Mouse (Mus musculus) monocyte, adult 2 months (primary cell): Measurements from ENCODE around the gene Haus3.
A peak's percentile ranks its signal among the peaks of the same experiment; 100 is the strongest.

Experiments
- DNase-seq, 2 experiments: peaks; one replicate each; pipeline ENCODE4 v3.0.0; 2022; ENCODE audit warnings: low spot score in 2 of 2, low read depth in 1 of 2

Gene Haus3

DNA sequence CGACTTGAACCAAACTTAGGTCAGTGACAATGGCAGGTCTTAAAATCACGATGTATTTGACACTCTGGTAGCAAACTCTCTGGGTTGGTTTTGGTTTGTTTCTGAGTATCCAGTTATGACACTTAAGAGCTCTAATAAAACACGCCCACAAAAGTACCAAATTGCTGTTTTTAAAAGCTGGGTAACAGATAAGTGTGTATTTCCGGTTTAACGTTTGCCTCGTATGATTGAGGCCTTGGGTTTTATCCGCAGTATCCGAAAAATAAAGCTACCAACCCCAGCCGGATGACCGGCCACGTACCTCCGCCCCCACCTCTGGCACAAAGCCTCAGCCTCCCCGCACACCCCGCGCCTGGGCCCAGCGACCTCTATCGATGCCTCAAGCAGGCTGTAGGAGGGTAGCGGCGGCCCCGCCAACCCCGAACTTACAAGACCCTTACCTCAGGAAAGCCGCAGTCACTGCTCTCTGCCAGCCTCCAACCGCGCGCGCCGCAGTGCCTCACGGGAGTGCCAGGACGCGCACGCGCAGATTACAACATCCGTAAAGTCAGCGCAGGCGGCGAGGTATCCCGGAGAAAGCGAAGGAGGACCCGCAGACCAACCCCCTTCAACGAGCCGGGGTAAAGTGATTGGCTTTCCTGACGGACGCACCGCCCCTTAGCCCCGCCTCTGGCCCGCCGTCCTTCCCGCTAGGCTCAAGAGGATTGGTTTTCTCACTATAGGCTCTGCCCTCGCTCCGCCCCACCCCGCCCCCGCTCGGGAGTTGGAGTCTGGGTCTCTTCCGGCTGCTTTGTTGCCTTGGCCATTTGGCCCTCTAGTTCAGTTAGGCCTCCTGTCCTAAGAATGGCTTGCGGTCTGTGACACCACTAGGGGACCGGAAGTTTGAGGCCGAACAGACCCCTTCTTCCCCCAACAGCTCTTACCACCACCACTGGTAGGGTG is at the start of gene Haus3, which contains the start of gene Poln:
TSS of gene Haus3 (minus strand) at position 578 of the 942 bp plus-strand sequence.
TSS of gene Poln (minus strand) at position 499 of the 942 bp plus-strand sequence.
- DNase-seq: peak; percentile 92 to 93

DNA sequence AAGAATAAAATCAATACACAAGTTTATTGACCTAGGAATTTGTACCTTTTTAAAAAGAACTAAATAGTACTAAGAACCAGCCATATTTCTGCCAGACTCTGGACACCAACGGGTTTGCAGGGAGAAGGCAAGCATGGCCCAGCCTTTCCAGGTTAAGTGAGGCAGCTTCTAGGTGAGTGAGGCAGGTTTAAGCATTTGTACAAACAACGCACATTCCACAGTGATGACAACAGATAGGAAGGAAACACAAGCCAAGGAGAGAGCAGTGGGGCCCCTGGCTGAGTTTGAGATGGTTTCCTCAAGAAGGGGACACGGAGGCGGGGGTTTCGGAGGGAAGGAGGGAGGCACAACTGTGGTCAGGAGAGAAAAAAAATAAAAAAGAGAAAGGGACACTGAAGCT is 49.3 kb upstream of the Haus3 start:
- DNase-seq: no peak

DNA sequence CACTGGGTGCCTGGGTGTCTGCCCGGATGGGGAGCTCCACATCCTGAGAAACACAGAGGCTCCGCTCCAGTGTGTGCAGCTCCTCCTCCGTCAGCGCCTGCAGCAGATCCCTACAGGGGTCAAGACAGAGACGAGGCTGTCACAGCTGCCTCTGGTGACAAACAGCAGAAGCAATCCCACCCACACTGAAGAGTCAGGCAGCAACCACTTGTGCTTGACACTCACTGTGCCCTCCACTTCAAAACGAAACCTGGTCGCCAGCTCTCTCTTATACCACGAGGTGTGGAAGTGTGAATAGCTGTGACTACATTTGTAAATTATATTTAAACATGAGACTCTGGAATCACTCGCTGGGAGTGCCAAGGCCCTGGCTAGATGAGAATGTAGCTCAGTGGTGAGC is 48.4 kb upstream of the Haus3 start:
- no peak for DNase-seq

DNA sequence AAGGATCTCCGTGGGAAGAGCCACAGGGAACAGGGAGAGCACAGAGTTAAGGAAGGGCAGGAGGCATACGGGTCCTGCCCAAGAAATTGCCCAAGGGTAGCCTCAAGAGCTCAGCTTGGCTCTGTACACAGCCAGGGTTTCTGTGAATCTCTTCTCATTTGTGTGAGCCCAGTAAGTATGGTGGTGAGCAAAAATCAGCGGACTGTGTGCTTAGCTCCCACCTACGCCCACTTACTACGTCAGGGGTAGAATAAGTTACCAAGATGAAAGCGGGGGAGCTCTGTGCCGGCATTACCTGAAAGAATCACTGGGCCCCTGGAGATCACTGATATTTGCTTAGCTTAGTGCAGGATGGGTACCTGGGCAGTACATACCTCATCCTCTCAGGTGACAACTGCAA is 46.7 kb upstream of the Haus3 start:
- no peak for DNase-seq

DNA sequence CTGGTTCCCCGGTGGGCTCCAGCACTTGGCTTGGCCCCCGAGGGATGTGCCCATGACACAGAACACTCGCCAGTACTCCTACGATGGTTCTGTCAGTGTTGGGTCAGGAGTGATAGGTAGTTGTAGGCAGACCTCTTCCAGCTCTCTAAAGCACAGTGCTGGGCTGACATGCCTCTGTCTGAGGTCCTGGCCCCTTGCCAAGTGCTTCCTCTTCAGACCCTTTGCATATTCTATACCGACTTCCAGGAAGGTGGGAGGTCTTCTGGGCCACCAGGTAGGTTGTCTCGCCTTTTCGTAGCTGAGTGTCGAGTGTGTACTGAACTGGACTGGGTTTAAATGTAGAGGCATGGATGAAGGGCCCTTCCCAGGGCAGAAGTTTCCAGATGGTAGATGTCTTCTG is 44.3 kb upstream of the Haus3 start:
- DNase-seq: no peak

DNA sequence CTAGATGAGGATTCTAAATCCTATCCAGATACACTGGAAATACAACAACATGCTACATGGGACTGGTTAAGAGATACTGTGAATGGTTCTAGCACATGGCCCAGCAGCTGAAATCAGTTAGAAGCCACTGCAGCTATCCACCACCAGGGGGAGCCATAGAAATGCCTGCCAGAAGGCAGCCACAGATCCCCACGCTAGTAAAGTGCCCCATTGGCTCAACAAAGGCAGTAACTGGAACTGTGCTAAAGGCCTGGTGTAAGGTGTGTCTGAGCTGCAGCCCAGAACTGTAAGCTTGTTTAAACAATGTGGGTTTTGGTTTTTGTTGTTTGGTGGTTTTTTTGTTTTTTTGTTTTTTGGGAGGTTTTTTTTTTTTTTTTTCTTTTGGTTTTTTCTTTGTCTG is 41.0 kb upstream of the Haus3 start:
- DNase-seq: peak in 1 of 2 experiments; percentile 47

DNA sequence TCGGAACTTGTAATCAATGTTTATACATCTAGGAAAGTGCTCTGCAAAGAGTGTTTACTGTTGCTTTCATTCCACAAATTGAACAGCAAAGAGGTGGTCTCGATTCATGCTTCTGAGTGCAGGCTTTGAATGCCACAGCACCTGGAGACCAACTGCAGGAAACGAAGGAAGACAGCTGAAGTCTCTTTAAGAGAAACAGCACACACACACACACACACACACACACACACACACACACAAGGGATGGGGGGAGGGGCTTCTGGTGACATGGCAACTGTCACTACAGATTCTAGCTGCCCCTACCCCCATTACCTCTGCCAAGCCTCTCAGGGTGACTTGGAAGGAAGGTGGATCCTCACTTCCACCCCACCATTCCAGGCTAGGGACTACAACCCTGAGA is 38.2 kb upstream of the Haus3 start:
- no peak for DNase-seq

DNA sequence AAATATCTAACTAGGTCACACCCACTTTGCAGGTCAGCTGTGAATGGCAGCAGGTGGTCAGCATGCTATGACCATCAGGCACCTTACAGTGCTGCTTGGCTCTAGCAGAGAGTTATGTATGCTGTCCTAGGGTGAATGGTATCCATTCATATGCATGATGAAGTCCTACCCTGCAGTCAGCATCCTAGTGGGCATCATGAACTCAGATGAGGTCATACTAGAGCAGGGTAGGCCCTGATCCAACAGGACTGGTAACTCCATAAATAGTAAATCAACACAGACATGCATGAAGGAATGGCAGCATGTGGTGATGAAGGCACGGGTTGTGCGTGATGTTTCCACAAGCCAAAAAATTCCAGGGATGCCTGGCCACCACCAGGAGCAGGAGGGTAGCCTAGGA is 36.5 kb upstream of the Haus3 start:
- DNase-seq: no peak

DNA sequence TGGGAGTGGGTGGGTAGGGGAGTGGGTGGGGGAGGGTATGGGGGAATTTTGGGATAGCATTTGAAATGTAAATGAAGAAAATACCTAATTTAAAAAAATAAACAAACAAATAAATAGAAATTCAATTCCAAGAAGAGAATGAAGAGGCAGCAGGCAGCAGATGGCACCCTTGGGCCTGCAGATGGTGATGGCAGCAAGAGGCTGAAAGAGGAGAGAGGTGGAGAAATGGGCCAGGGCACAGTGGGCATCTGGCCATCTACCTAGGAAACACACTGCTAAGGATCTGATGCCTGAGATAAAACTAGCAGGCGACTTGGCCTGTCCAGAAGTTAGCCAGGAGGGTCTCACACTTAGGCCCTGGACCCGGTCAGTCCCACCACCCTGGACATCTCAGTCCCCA is 35.6 kb upstream of the Haus3 start:
- no peak for DNase-seq

DNA sequence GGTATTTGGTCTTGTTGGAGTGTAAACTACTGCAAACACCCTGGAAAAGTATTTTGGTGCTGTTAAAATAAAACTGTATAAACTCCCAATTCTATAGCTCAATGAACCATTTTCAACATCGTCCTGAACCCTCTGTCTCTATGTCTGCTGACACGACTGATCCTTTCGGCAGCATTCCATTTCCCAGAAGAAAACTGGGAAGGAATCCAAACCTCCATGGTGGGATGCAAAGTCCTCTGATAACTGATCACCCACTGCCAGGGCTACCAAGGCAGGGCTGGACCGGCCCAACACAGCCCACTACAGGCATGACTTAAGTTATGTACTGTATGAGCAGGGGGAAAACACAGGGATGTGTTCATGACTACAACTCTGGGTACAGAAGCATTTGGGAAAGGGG is 32.7 kb upstream of the Haus3 start:
- no peak for DNase-seq

DNA sequence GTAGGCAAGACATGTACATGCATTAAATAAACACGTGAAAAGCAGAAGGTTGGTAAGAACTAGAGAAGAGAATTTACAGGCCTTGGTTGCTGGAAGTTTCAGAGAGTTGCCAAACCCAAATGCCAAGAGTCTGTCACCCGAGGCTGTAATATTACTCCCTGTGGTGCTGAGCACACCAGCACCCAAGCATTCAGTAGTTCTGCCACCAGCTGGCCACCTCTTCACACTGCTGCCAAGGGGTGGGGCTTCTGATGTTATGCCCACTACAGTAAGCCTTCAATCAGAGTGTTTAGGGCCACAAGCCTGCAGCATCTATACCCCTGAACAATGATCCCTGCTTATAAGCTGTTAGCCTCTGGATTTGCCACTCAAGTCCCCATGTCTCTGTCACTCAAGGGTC is 32.1 kb upstream of the Haus3 start:
- DNase-seq: no peak

DNA sequence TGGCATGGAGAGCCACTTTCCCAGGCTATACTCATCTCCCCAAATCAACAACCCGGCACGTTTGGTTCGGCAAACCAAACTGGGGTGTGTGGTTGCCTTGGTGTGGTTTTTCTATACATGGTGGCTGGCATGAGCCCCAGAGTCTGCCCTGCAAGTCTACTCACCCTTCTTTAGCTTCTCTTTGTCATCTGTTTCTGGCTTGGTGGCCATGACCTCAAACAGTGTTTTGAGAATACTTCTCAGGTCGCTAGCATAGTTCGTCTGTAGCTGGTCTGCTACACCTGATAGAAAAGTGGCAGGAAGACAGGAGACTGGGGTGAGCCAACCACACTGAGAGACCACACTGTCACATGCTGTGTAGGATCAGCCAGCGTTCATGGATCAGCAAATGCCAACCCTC is 29.3 kb upstream of the Haus3 start:
- no peak for DNase-seq

DNA sequence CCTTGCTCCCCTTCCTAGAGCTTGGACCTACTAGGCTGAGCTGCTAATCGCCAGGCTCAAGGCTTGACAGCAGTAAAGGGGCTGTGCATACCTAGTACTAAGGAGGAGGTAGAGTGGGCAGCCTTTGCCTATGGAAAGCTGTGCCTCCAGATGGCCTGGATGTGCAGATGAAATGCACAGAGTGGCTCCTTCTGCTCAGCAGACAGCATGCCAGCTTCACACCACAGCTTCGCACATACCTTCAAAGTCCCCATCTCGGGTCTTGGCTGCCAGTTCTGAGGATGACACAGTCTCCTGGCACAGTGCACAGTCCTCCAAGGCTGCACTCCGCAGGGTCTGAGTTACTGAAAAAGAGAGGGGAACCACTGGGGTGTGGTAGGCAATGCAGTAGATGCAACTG is 27.9 kb upstream of the Haus3 start:
- DNase-seq: no peak

DNA sequence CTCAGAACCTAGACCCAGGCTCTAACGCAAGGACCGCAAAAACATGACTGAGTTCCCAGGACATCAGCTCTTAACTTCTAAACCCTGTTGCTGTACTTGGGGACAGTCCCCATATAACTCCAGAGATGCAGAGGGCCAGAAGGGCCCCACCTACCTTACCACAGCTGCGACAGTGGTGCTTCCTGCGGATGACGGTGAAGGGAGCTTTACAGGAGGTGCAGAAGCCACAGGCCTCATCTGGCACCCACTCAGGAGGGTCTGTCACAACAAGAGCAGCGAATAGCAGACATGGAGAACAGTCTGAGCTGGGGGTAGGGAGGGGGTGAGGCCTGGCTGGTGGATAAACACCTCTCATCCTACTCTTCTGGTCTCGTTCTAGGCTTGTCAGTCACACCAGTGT is 27.1 kb upstream of the Haus3 start:
- DNase-seq: no peak

DNA sequence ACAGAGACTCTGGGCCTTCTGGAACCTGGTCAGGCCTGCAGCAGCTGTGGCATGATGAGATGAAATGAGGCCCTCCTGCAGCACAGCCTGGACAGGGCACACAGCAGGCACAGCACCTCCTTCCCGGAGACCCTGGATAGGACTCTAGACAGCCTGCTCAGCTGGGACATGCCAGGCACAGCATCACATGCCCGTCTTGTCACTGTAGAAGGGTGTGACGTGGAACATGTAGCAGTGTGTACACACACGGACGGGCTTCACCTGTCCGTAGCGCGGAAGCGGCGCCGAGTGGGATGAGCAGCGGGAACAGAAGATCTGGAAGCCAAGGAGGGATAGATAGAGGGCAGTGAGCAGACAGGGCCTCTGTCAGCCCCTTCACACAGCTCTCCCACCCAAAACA is 26.5 kb upstream of the Haus3 start:
- no peak for DNase-seq

DNA sequence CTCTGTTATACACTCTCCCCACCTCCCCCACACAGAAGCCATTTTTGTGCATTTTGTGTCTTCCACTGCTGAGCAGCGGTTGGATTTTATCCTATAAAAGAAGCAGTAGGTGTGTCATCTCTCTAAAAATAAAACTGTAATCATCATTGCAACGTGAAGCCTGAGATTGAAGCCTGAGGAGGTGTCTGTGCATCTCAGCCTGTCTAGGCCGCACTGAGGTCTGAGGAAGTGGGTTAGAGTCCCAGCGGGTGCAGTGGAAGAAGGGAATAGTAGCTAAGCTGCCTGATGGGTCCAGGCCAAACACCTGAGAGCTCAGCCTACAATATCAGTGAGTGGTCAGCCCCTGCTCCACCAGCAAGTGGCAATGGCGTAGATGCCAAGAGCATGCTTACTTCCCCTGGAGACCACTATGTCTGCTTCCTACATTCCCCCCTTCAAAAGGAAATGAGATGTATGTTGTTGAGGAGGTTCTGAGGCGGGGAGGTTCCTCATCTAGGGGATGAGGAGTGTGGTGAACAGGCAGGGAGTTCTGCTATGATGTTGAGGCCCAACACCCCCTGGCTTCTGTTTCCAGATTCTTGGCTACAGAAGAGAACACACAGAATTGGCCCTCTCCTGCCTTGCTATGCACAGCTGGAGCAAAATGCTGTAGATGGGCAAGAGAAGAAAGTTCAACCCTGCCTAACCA is 25.8 kb upstream of the Haus3 start:
- no peak for DNase-seq

DNA sequence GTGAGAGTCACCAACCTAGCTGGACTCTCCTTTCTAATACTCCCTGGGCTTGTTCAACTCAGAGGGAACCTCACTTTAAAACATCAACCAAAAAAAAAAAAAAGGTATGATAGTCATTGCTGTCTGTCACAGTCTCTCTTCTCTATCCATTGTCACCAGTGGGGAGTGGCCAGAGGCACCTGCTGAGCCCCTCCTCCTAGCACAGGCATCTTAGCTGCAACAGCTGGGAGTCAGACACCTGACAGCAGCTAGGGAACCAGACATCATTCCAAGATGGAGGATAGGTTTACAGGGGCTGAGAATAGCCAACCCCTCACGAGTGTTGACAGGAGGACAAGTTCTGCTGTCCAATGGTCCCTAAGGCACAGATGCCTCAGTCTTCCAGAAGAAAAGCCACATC is 25.1 kb upstream of the Haus3 start:
- DNase-seq: no peak

DNA sequence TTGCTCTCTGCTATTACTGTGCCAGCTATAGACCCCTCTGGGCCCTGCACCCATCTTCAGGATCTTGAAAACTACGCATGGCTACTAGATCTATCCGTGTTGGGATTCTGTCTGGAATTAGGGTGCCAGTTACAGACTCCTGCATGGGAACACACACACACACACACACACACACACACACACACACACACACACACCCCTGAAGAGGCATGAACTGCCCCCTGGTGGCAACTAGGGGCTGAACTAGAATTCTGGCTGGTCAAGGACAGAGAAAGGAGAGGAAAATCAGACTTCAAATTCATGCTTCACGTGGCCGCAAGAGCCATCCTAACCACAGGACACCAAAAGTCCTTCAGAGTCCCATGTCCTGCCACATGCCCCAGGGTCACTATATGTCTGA is 22.5 kb upstream of the Haus3 start:
- DNase-seq: no peak

DNA sequence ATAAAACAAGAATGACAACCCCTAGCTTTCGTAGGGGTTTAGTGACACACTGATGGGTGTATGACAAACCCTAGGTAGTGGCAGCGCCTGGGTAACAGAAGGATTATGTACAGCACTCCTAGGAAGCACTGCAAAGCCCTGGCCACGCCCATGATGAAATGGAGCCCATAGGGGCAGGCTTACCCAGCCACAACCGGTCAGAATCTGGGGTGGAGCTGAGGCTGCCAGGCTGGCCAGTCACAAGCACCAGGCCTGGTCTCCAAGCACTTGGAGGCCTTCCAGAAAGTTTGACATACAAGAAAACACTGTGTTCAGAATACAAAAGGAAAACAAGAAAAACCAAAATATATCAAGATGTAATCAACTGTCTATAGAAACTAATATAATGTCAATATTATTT is 21.7 kb upstream of the Haus3 start:
- DNase-seq: no peak

DNA sequence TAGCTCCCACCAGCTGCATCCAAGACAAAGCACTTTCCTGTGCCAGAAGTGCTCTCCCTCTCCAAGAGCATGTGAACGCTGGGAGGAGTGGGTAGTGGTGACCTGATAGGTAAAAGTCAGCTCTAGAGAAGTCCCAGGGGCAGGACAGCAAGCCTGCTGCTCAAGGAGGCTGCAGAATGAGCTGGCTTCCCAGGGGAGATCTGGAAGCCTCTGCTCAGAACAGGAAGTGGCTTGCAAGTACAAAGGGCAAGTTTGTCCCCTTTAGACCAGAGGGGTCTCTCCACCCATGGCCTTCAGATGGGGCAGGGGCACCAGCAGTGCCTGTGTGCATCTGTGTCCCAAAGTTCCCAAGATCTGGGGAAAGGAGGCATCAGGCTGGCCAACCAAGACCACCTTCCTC is 20.2 kb upstream of the Haus3 start:
- no peak for DNase-seq

DNA sequence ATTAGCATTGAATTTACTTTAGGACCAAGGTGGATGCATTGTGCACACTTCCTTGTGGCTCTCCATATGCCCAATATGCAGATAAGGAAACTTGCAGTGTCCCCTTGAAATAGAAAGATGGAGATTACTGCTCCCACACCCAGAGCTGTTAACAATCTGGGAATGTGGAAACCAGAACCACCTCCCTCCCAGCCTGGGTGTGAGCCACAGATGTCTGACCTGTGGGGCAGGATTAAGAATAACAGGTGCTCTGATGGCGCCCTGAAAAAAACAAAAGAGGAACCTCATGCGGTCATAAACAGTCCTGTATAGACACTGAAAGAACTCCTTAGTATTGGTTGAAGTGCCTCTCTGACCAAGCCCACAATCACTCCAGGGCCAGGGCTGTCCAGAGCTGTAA is 19.5 kb upstream of the Haus3 start:
- DNase-seq: no peak

DNA sequence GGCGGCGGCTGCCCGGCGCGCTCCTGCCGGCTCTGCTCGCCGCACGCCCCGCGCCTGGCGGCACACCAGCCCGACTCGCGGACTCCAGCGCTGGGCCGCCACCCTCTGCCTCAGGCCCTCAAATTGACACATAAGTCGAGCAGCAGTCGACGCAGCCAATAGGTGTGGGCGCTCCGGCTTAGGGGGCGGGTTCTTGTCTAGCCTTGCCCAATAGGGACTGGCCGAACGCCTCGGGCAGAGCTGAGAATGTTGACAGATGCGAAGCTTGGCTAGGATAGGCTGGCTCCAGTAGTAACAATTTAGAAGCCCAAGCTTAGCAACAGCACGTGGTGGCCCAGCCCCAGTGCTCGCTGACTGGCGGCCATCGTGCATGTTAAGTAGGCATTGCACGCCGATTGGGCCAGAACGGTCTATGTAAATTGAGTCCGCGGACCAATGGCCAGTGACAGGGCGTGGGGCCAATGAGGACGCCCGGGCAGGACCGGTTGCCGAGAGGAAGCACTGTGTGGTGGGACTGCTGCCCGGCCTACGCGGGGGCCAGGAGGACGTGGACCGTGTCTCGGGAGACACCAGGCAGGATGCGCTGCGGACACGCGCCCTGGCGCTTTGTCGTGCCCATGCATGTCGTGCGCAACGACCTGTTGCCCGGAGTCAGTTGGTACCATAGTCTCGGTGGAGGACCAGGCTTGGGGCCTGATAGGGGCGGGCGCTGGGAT is 18.4 kb upstream of the Haus3 start, which contains the start of gene Mxd4:
TSS of gene Mxd4 (minus strand) at position 120 of the 716 bp plus-strand sequence.
- peak; percentile 96 to 99 for DNase-seq
